Mouse (Mus musculus): ENCODE measurements around the gene 1110065P20Rik.
A peak's percentile ranks its signal among the peaks of the same experiment; 100 is the strongest.

1110065P20Rik gene

GRCm38 (mm10) chr4:124850933-124851658, at the start of gene 1110065P20Rik:
TSS of gene 1110065P20Rik (minus strand) at chr4:124851196.
- DNase-seq, result peak; percentile 73

GRCm38 (mm10) chr4:124899906-124900305, 48.9 kb upstream of the 1110065P20Rik start:
- no peak for DNase-seq

DNA sequence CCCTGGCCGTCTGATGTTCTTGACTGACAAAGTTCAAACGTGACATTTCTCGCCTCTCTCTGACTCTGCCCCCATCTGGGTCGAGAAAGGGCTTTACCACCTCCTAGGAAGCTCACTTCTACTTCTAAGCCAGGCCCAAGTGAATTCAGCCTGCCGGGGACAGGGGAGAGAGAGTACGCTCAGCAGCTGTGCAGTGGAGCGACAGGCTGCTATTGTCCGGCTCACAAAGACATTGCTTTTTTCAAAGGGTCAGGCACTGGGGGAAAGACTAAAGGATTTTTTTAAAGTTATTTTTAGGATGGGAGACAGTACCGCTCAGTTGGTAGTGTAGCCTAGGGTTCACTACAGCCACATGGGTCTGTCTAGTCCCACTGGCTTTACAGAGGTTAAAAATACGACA, 47.4 kb upstream of the 1110065P20Rik start:
- no peak for DNase-seq

DNA sequence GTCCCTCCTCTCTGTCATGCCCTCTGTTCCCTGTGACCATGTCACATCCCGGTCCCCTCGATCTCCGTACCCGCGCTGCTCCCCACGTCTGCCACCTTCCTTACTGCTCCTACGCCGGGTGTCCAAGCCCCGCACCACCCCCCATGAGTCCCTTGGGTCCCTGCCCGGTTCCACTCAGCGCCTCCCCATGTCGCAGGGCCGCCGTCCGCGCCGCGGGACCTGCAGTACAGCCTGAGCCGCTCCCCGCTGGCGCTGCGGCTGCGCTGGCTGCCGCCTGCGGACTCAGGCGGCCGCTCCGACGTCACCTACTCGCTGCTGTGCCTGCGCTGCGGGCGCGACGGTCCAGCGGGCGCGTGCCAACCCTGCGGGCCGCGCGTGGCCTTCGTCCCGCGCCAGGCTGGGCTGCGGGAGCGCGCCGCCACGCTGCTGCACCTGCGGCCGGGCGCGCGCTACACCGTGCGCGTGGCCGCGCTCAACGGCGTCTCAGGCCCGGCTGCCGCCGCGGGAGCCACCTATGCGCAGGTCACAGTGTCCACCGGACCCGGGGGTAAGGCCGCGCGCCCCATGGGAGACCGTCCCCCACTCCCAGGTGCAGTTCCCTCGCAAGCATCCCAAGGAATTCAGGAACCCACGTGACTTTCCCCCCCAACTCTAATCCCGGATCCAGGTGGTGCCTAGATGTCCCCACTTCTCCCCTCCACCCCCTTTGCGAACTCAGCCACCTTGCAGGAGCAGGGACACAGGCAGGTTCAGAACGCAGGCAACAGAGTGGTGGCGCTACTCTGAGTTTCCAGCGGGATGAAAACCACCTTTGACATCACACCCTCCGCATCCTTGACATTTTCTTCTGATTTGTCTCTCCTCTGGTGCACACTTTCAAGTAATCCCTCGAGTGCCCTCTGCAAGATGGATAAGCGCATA, 43.8 kb upstream of the 1110065P20Rik start:
- DNase-seq, result peak; percentile 66

DNA sequence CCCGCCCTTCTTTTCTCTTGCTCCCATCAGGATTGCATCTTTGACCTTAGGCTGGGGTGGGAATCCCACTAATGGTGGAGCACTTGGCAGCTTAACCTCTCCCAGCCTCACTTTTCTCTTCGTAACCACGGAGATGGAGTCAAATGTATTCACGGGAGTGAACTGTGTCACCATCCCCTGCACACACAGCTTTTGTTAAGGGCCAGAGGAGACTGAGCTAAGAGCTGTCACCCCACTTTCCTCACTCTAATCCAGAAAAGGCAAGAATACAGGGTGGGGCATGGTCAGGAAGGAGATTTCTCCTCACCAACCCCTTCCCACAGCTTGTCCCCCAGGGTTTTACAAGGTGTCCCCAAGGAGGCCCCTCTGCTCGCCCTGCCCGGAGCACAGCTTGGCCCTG, 42.8 kb upstream of the 1110065P20Rik start:
- DNase-seq, result no peak

GRCm38 (mm10) chr4:124890831-124891230, 39.8 kb upstream of the 1110065P20Rik start:
- DNase-seq, result no peak

- no peak for DNase-seq
These were observed 38.9 kb upstream of the 1110065P20Rik start for GRCm38 (mm10) chr4:124889935-124890334.

GRCm38 (mm10) chr4:124888702-124889101, 37.7 kb upstream of the 1110065P20Rik start:
- DNase-seq, result no peak

- DNase-seq, result peak; percentile 35
These were observed 31.2 kb upstream of the 1110065P20Rik start for GRCm38 (mm10) chr4:124882151-124882729.

DNA sequence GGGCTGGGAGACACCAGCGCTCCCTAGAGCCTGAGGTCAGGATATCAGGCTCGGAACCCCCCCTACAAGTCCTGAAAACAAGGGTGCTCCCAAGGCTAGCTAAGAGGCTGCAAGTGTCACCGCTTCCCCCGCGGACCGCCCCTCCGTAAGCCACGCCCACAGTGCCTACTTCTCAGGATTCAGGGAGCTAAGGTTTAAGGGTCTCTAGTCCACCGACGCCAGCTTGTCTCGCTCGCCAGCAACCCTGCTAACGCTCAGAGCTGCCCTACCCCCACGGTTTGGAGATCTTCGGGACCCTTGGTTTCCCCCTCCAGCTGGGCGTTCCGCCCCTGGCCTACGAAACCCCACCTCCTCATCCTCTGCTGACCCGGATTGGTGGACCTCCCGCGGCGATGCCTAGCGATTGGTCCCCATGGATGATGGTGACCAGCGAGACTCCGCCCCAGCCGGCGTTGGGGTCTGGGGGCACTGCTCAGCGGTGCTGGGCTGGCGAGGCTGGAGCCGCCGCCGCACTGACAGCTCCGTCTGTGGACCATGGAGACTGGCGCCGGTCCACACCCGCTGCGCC, 30.4 kb upstream of the 1110065P20Rik start:
- peak; percentile 82 for DNase-seq

- DNase-seq, result no peak
These were observed 29.6 kb upstream of the 1110065P20Rik start, which contains the start of gene Epha10 for GRCm38 (mm10) chr4:124880599-124880998. TSS of gene Epha10 (plus strand) at chr4:124880899.

DNA sequence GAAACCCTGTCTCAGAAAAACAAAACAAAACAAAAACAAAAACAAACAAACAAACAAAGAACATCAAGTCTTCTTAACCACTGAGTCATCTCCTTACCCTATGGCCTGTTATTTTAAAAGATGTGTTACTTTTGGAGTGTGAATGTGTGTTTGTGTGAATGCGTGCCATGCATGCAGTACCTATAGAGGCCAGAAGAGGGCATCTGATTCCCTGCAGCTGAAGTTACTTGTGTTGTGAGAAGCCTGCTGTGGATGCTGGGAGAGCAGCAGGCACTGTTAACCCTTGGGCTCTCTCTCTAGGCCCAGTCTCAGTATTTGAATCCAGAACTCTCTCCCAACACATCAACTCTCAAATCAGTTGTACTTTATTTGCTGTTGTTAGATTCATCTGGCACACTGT, 21.7 kb upstream of the 1110065P20Rik start:
- no peak for DNase-seq

- DNase-seq, result peak; percentile 33
These were observed 10.5 kb upstream of the 1110065P20Rik start, which contains the start of gene Maneal for GRCm38 (mm10) chr4:124861283-124862188. TSS of gene Maneal (minus strand) at chr4:124862171.

DNA sequence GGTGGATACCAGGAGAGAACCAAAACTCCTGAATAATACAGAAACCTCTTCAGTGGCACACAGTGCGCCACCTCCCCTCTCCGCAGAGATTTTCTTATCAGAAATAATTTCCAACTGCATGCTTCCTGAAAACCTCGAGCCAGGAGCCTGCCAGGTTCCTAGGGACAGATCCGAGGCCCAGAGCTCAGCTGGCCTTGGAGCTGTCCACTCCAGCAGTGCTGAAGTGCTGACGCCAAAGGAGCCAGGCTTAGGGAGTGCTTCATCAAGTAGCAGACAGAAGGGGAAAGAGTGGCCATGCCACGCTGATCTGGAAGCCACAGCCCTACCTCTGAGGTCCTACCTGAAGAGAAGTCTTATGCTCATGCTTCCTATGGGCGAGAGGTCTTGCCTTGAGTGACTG, 9.4 kb upstream of the 1110065P20Rik start:
- DNase-seq, result peak; percentile 39

DNA sequence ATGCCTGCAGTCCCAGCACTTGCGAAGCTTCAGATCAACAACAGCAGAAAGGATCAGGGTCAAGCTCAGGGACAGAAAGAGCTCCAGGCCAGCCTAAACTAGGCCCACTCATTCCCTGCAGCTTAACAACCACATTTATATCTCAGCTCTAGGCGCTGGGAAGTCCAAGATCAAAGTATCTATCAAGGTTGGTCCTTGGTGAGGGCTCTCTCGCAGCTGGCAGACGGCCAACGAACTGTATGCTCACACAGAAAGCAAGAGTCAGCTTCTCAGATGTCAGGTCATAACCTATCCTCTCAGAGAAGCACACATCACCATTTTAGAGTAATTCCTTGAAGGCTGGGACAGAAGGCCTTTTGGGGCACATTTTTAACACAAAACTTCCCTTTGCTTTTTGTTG, 7.4 kb upstream of the 1110065P20Rik start:
- no peak for DNase-seq

GRCm38 (mm10) chr4:124856294-124856693, 5.3 kb upstream of the 1110065P20Rik start:
- no peak for DNase-seq

DNA sequence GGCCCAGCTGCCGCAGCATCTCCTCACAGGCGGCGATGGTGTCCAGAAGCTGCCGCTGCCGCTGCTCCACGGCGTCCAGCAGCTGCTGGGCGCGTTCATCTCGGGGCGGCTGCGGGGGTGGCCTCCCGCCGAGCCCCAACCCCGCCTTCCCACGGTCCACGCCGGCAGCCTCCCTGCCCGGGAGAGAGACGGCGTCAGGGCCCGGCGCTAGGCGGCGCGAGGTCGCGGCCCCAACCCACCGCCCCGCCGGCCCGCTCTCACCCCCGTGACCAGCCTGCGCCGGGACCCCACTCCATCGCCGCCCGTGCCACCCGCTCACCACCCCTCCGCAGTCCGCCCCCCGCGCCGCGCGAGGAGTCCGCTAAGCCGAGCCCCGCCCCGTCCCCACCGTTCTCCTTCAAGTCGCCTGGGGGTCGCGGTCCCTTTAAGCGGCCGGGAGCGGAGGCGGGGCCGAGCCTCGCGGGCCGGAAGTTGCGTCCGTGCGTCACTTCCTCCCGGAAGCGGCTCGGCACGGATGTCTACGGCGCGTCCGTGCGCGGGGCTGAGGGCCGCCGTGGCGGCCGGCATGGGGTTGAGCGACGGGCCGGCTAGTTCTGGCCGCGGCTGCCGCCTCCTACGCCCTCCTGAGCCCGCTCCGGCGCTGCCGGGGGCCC, 609 bp downstream of the 1110065P20Rik start, which contains the start of gene Yrdc:
Yrdc (plus strand) TSS at position 419 of the 653 bp plus-strand sequence.
- peak; percentile 95 for DNase-seq

- DNase-seq, result peak; percentile 68
These were observed 1.2 kb downstream of the 1110065P20Rik start for GRCm38 (mm10) chr4:124849631-124850260.

DNA sequence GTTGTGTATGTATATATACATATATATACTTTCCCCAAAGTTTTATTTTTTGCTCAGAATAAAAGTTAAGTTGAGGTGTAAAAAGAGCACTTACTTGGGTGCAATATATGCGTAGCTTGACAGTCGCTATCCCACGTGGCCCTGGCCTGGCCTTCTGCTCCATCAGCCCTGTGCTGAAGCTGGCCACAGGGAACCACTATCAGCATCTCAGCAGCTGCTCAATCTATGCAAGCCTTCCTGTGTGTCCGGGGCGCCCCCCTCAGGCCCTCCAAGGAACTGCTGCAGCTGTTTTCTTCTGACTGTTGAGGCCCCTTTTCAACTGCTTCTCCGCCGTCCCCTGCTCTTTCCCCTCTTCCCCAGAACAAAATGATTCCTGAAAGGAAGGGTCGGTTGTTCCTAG, 3.4 kb downstream of the 1110065P20Rik start:
- DNase-seq, result peak; percentile 86

DNA sequence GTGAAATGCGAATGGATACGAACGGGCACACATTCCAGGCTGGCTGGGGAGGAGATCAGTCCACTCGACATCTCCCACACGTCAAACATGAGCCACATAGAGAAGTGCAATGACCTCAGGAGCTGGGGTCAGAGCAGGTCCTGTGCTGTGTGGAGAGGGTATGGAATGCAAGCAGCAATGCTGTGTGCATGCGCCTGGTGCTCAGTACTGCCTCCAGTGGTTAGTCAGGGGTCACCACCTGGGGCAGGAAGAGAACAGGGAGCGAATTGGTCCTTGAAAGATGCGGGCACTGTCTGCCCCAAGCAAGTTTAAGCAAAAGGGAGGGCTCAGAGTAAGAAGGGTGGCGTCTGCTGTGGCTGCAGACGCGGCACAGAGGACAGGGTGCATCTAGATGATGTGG, 7.5 kb downstream of the 1110065P20Rik start:
- DNase-seq, result no peak

DNA sequence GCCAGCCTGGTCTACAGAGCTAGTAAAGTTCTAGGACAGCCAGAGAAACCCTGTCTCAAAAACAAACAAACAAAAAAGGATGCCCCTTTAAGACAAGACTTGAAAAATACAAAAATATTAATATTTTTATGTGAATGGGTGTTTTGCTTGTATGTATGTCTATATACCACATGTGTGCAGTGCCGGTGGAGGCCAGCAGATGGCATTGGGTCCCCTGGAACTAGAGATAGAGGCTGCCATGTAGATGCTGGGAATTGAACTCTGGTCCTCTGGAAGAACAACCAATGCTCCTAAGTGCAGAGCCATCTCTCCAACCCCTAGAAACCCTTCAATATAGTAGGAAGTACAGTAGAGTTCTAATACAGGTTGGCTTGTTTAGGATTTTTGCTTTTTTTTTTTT, 10.0 kb downstream of the 1110065P20Rik start:
- DNase-seq, result no peak

Measured in right cerebral cortex, postnatal 14 days (tissue).